In the genomic region with DNA sequence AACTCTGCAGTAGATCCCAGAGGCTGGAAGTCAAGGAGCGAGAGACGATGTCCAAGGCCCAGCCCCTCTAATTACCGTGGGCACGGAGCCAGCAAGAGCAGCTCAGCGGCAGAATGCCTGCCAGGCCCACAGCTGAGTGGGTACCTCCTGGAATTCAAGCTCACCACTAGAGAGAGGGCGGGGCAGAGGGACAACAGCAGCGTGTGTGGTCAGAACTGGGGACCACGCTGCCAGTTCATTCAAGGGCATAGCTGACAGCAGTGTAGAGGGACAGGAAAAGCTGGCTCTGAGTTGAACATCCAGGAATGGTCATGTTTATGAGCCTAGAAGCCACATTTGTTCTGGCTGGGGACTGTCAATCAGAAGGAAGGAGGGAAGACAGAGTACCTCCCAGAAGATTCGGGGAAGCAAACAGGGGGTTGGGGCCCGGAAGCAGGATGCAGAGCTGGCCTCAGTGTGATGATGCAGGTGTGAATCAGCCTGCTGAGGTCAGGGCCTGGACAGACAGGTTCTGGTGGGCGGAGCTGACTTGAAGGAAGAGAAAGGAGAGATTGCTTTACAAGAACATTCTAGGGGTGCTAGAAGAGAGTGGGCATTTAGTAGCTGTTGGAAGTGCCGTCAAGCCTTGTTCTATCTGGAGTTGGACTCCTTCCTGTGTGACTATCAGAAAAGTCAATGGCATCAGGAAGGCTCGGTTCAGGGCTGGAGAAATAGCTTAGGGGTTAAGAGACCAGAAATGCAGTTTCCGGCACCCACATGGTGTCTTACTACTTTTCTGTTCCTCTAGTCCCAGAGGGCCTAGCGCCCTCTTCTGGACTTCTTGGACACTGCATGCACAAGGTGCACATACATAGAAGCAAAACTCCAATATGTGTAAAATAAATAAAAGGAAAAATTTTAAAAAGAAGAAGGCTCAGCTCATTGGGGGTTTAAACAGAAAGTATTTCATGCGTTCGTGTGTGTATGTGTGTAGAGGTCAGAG, we compare ENCODE assay signal across 8 mouse cellular contexts. TPM values are rescaled to one million over a fixed set of nuclear protein-coding genes. Genes with fewer than 3 reads are reported as not detected.
DNase-seq lines count a peak whose midpoint lies in the region; ATAC-seq and TF ChIP-seq lines count a peak whose summit lies in the region.

No protein-coding gene starts in this region.

- TF ChIP-seq POLR2A in myocyte (IDR thresholded peaks at IDR 0.05; ENCODE audit: insufficient read length, low read depth), result no peak

- H3K4me1 ChIP-seq in midbrain, embryonic 14.5 days (ENCODE audit: control insufficient read depth, insufficient read depth, low read length), result no peaks in the 10 kb centered on the region
- H3K4me1 ChIP-seq in midbrain, embryonic 16.5 days (ENCODE audit: control insufficient read depth, insufficient read depth, low read length), result no peaks in the 10 kb centered on the region
- H3K4me1 ChIP-seq in intestine, postnatal 0 days (replicated peaks; ENCODE audit: control insufficient read depth, insufficient read depth, low read length), result no peaks in the 10 kb centered on the region

- H3K27me3 ChIP-seq in midbrain, embryonic 14.5 days (ENCODE audit: control insufficient read depth, insufficient read depth, low read length), result no peaks in the 10 kb centered on the region
- no peaks in the 10 kb centered on the region for H3K27me3 ChIP-seq in midbrain, embryonic 16.5 days (ENCODE audit: control insufficient read depth, insufficient read depth, low read depth, low read length)
- no peaks in the 10 kb centered on the region for H3K27me3 ChIP-seq in intestine, postnatal 0 days (replicated peaks; ENCODE audit: control insufficient read depth, insufficient read depth, low read length)
- H3K27me3 ChIP-seq in myocyte (ENCODE audit: control insufficient read depth, insufficient read depth, insufficient read length), result peaks cover 8% of the 10 kb centered on the region

- H3K9ac ChIP-seq in midbrain, embryonic 14.5 days (replicated peaks; ENCODE audit: low read length), result no peak overlapping the region
- H3K9ac ChIP-seq in midbrain, embryonic 16.5 days (ENCODE audit: low read depth, low read length), result no peak overlapping the region
- no peak overlapping the region for H3K9ac ChIP-seq in intestine, postnatal 0 days (ENCODE audit: low read depth, low read length)

- no peak for ATAC-seq in midbrain, embryonic 14.5 days (ENCODE audit: low FRiP score, low TSS enrichment)
- ATAC-seq in midbrain, embryonic 16.5 days, result no peak
- no peak for ATAC-seq in intestine, postnatal 0 days
- no peak for ATAC-seq in erythroblast, adult 5-6 weeks (replicated peaks; ENCODE audit: low FRiP score, poor library complexity, severe bottlenecking)

- DNase-seq in adrenal gland, postnatal 10 days, result peak; percentile 51
- DNase-seq in adrenal gland, adult 18-20 months (ENCODE audit: low spot score in 2 of 2), result no peak
- peak; percentile 50 for DNase-seq in midbrain, embryonic 14.5 days
- DNase-seq in spleen, postnatal 10 days (ENCODE audit: low spot score in 2 of 2), result no peak

- no peaks in the 10 kb centered on the region for H3K79me2 ChIP-seq in myocyte (ENCODE audit: control insufficient read depth, insufficient read depth)

- no peak overlapping the region for H3K4me2 ChIP-seq in midbrain, embryonic 14.5 days (ENCODE audit: low read length)
- no peak overlapping the region for H3K4me2 ChIP-seq in midbrain, embryonic 16.5 days (ENCODE audit: low read length)
- H3K4me2 ChIP-seq in intestine, postnatal 0 days (replicated peaks; ENCODE audit: low read depth), result no peak overlapping the region
- peak overlapping the region; percentile 66 for H3K4me2 ChIP-seq in myocyte (ENCODE audit: low read depth)

- 69% methylated on average over 17 of the region's 17 CpGs for WGBS in midbrain, embryonic 14.5 days
- WGBS in midbrain, embryonic 16.5 days, result 74% methylated on average over 17 of the region's 17 CpGs
- WGBS in intestine, postnatal 0 days, result 49% methylated on average over 17 of the region's 17 CpGs

- H3ac ChIP-seq in myocyte (ENCODE audit: control insufficient read depth, insufficient read length), result no peak overlapping the region

- H3K27ac ChIP-seq in midbrain, embryonic 14.5 days (replicated peaks; ENCODE audit: low read depth, low read length), result no peak overlapping the region
- H3K27ac ChIP-seq in midbrain, embryonic 16.5 days (ENCODE audit: low read length), result no peak overlapping the region
- no peak overlapping the region for H3K27ac ChIP-seq in intestine, postnatal 0 days (ENCODE audit: low read depth, low read length)

- no peak overlapping the region for H3K4me3 ChIP-seq in midbrain, embryonic 14.5 days (replicated peaks; ENCODE audit: low read depth, low read length)
- no peak overlapping the region for H3K4me3 ChIP-seq in midbrain, embryonic 16.5 days (ENCODE audit: low read depth, low read length)
- no peak overlapping the region for H3K4me3 ChIP-seq in intestine, postnatal 0 days (ENCODE audit: low read depth, low read length)
- H3K4me3 ChIP-seq in myocyte, result no peak overlapping the region

- peak; percentile 24; the same call in 1 of the 2 replicates for TF ChIP-seq CTCF in intestine, postnatal 0 days (IDR thresholded peaks at IDR 0.05; ENCODE audit: low read depth)

- no peaks in the 10 kb centered on the region for H3K9me3 ChIP-seq in midbrain, embryonic 14.5 days (ENCODE audit: control insufficient read depth, low read length)
- no peaks in the 10 kb centered on the region for H3K9me3 ChIP-seq in midbrain, embryonic 16.5 days (replicated peaks; ENCODE audit: control insufficient read depth, low read length, poor library complexity, severe bottlenecking)
- H3K9me3 ChIP-seq in intestine, postnatal 0 days (ENCODE audit: control insufficient read depth), result no peaks in the 10 kb centered on the region

- no peaks in the 10 kb centered on the region for H3K36me3 ChIP-seq in midbrain, embryonic 14.5 days (ENCODE audit: control insufficient read depth, insufficient read depth, low read length)
- H3K36me3 ChIP-seq in midbrain, embryonic 16.5 days (ENCODE audit: control insufficient read depth, insufficient read depth, low read length), result no peaks in the 10 kb centered on the region
- H3K36me3 ChIP-seq in intestine, postnatal 0 days (ENCODE audit: control insufficient read depth, insufficient read depth), result no peaks in the 10 kb centered on the region
- no peaks in the 10 kb centered on the region for H3K36me3 ChIP-seq in myocyte (ENCODE audit: control insufficient read depth, insufficient read depth)

TF ChIP-seq in myocyte, 11 proteins besides CTCF, POLR2A, EP300 and RAD21:
- TF ChIP-seq MAX (IDR thresholded peaks at IDR 0.05; ENCODE audit: low read depth) (no peak), USF1 (IDR thresholded peaks at IDR 0.05; ENCODE audit: low read depth) (no peak), MYOG (IDR thresholded peaks at IDR 0.05; ENCODE audit: control insufficient read depth in 1 of 3, insufficient read depth in 1 of 3, insufficient read length in 2 of 3, low read depth in 2 of 3) (peak in 2 of 3 experiments; percentile 65 to 85), MYOD1 (IDR thresholded peaks at IDR 0.05; ENCODE audit: control insufficient read depth in 1 of 3, insufficient read length in 2 of 3, low read depth in 2 of 3) (peak in 2 of 3 experiments; percentile 30 to 63), E2F4 (IDR thresholded peaks at IDR 0.05; ENCODE audit: insufficient read depth) (no peak), SRF (IDR thresholded peaks at IDR 0.05; ENCODE audit: control insufficient read depth, insufficient read length, low read depth) (no peak), REST (IDR thresholded peaks at IDR 0.05; ENCODE audit: insufficient read depth, insufficient read length) (no peak), TCF3 (IDR thresholded peaks at IDR 0.05; ENCODE audit: insufficient read length, low read depth) (peak; percentile 17), POLR2AphosphoS2 (IDR thresholded peaks at IDR 0.05; ENCODE audit: insufficient read length, low read depth) (no peak), TCF12 (IDR thresholded peaks at IDR 0.05; ENCODE audit: insufficient read depth, poor library complexity, severe bottlenecking) (no peak)

RNA-seq across cellular contexts. Expression of a gene that starts 37.5 kb away (rescaled TPM):
- total RNA-seq in adrenal gland, postnatal 10 days (2021), result 1 to 10 TPM; 8.1 to 9.0 TPM
- total RNA-seq in adrenal gland, adult 18-20 months (2021), result 10 to 100 TPM in 1 of 2 experiments, 1 to 10 TPM in 1; 5.1 to 14.0 TPM
- 8.6 and 9.7 TPM in 2 replicates for polyA plus RNA-seq in midbrain, embryonic 14.5 days (2014; fragmentation: Nextera tagmentation; extraction: Ambion mirVana)
- 13.1 and 14.7 TPM in 2 replicates for polyA plus RNA-seq in midbrain, embryonic 16.5 days (2015; fragmentation: Nextera tagmentation; extraction: Ambion mirVana)
- 7.5 and 8.4 TPM in 2 replicates for polyA plus RNA-seq in intestine, postnatal 0 days (2015; fragmentation: Nextera tagmentation; extraction: Ambion mirVana)
- 0.20 TPM for polyA plus RNA-seq in myocyte (2012; fragmentation: generic; extraction: Trizol)
- total RNA-seq in erythroblast, adult 5-6 weeks (2015; ENCODE audit: low replicate concordance), result not detected in 2 replicates
- not detected in 2 replicates for total RNA-seq in erythroblast, adult 5-6 weeks (2017; ENCODE audit: low replicate concordance)

Comparison
In these comparisons a context has a peak if more than half of its experiments do, and no peak if none do; other contexts are left out.
1. DNase-seq: peak in adrenal gland, postnatal 10 days (single experiment) and midbrain, embryonic 14.5 days (single experiment); none in adrenal gland, adult 18-20 months (0 of 2) and spleen, postnatal 10 days (0 of 2).